Mouse (Mus musculus): ENCODE results near the gene Hdac5. TPM values are rescaled to one million over a fixed set of nuclear protein-coding genes. Genes with fewer than 3 reads are reported as not detected.

The Hdac5 gene
- polyA plus RNA-seq, 1 experiment from 2014 or later: 59.8 TPM

DNA sequence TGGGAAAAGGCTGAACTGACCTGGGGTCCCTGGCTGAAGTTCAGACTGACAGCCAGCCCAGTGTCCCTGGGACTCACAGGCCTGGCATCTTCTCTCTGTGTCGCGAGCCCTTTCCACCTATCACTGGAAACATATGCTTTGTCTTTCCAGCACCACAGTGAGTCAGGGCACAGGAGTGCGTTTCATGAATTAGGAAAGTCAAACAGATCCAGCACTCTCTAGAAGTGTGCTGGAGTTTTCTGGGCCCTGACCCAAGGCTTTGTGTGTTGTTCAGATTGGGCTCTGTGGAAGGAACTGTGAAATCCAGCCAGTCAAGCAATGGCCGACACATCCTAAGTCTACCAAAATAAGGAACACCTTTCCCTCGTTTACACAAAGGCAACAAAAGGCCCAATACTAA is 4.7 kb downstream of the Hdac5 start:
- 77% methylated on average over 5 of the region's 5 CpGs for WGBS
- ATAC-seq (ENCODE audit: low FRiP score, low TSS enrichment): no peak
- no peaks in the 10 kb centered on the region for H3K9me3 ChIP-seq (ENCODE audit: low read length)

DNA sequence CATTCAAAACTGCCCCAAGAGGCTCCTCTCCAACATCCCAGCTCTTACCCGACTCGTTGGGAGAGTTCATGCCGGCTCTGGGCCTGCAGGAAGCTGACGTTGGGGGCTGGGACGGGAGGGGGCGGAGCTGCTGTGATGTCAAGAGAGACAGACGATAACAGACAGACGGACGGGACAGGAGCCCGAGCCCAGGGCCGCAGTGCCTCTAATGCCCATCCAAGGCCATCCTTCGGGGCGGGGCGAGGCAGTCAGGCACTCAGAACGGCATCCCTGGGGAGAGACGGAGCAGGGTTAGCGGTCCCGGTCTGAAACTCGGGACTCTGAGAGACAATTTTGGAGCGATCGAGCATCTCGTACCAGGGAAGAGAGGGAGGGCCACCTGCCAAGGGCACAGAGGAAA is 5.3 kb downstream of the Hdac5 start:
- peak overlapping the region; percentile 48 for H3K4me2 ChIP-seq (replicated peaks; ENCODE audit: low read depth, low read length)
- 8% methylated on average over 22 of the region's 22 CpGs for WGBS
- no peaks in the 10 kb centered on the region for H3K36me3 ChIP-seq (ENCODE audit: insufficient read depth, low read length)
- H3K9ac ChIP-seq (replicated peaks; ENCODE audit: low read length): peak overlapping the region; percentile 53
- H3K9me3 ChIP-seq (ENCODE audit: low read length): no peaks in the 10 kb centered on the region
- H3K27me3 ChIP-seq (ENCODE audit: insufficient read depth, low read length): 0 out of 2 replicates have a peak, but pooled peaks cover 2% of the 10 kb centered on the region
- H3K27ac ChIP-seq (ENCODE audit: low read length): no peak overlapping the region
- H3K4me3 ChIP-seq (ENCODE audit: low read length): peak overlapping the region; percentile 23; the same call in 1 of the 2 replicates
- H3K4me1 ChIP-seq (ENCODE audit: insufficient read depth, low read length): peaks cover 64% of the 10 kb centered on the region
- ATAC-seq (ENCODE audit: low FRiP score, low TSS enrichment): no peak

More for the DNA sequence above, 4.7 kb downstream of the Hdac5 start:
- Histone ChIP-seq H3K27ac (ENCODE audit: low read length) (no peak overlapping the region), H3K4me1 (ENCODE audit: insufficient read depth, low read length) (peaks cover 58% of the 10 kb centered on the region), H3K9ac (replicated peaks; ENCODE audit: low read length) (no peak overlapping the region), H3K36me3 (ENCODE audit: insufficient read depth, low read length) (no peaks in the 10 kb centered on the region), H3K27me3 (ENCODE audit: insufficient read depth, low read length) (0 out of 2 replicates have a peak, but pooled peaks cover 2% of the 10 kb centered on the region), H3K4me2 (replicated peaks; ENCODE audit: low read depth, low read length) (no peak overlapping the region), H3K4me3 (ENCODE audit: low read length) (no peak overlapping the region)

DNA sequence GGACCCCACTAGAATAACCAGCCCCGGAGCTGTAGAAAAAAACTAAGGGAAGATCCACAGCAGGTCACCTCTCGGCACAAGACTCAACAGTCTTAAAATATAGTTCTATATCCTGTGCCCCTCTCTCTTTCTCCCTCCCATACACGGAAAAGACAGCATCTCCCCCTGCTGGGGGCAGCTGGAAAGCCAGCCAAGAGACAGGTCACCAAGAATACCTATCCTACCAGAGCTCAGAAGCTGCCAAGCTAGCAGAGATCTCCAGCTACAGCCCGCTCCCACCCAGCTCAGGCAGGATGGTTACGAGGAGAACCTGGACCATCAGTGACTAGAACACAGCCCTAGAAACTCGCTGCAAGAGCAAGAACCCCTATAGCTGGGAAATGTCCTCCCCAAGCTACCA is 6.8 kb downstream of the Hdac5 start:
- no peak for ATAC-seq (ENCODE audit: low FRiP score, low TSS enrichment)
- Histone ChIP-seq H3K9ac (replicated peaks; ENCODE audit: low read length) (0 out of 2 replicates have a peak overlapping the region, but pooled peaks have one; percentile 15), H3K4me1 (ENCODE audit: insufficient read depth, low read length) (peaks cover 64% of the 10 kb centered on the region), H3K27ac (ENCODE audit: low read length) (no peak overlapping the region), H3K9me3 (ENCODE audit: low read length) (no peaks in the 10 kb centered on the region), H3K4me3 (ENCODE audit: low read length) (no peak overlapping the region), H3K4me2 (replicated peaks; ENCODE audit: low read depth, low read length) (no peak overlapping the region), H3K27me3 (ENCODE audit: insufficient read depth, low read length) (0 out of 2 replicates have a peak, but pooled peaks cover 2% of the 10 kb centered on the region), H3K36me3 (ENCODE audit: insufficient read depth, low read length) (no peaks in the 10 kb centered on the region)
- 37% methylated on average over 6 of the region's 6 CpGs for WGBS

DNA sequence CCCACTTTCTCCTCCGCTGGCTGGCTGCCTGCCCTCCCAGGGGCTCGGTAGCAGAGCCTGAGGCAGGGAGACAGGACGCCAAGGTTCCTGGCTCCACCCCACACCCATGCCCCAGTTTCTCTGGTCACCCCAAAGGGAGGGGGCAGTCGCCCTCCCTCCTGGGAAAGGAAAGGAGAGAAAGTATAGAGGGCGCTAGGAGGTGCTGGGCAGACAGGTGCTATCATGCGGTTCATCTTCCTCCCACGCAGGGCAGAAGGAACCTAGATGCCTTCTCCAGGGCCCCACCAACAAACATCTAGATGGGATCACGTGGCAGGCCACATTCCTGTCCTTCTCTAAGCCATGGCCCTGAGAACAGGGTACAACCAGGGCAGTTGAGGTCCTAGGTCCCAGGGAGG is 8.0 kb downstream of the Hdac5 start:
- WGBS: 54% methylated on average over 8 of the region's 8 CpGs
- Histone ChIP-seq H3K27ac (ENCODE audit: low read length) (no peak overlapping the region), H3K4me3 (ENCODE audit: low read length) (no peak overlapping the region), H3K4me2 (replicated peaks; ENCODE audit: low read depth, low read length) (0 out of 2 replicates have a peak overlapping the region, but pooled peaks have one; percentile 2), H3K27me3 (ENCODE audit: insufficient read depth, low read length) (0 out of 2 replicates have a peak, but pooled peaks cover 2% of the 10 kb centered on the region), H3K9ac (replicated peaks; ENCODE audit: low read length) (0 out of 2 replicates have a peak overlapping the region, but pooled peaks have one; percentile 10), H3K36me3 (ENCODE audit: insufficient read depth, low read length) (no peaks in the 10 kb centered on the region), H3K9me3 (ENCODE audit: low read length) (no peaks in the 10 kb centered on the region), H3K4me1 (ENCODE audit: insufficient read depth, low read length) (peaks cover 65% of the 10 kb centered on the region)
- ATAC-seq (ENCODE audit: low FRiP score, low TSS enrichment): no peak

DNA sequence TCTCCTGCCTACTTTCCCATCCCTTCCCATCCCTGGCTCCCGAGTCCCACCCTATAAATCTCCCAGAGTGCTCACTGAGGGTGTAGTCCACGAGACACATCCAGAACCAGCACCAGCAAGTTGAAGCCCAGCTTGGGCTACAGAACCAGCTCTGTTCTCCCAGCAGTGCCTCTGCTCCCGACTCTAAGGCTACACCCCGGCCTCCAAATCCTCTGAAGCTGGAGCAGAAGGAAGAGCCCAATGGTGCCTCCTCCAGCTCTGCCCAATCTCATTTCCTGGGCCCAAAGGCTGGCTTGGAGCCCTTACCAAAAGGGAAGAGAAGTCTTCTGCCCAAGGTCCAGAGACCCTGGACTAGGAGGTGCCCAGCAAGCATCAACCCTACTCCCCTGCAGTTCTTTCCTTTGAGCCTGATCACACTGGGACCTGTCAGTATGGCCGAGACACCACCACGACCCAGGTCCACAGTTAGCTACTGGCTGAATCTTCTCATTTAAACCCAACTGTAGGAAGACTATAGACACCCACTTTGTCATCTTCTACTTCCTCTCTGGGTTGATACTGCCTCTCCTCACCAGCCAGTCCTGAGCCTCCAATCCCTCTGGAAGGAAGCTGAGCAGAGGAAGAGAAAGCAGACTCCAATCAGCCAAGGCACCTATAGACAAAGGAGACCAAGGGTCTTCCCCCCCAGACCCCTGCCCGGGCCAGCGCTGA is 8.6 kb downstream of the Hdac5 start:
- 78% methylated on average over 8 of the region's 8 CpGs for WGBS
- H3K27ac ChIP-seq (ENCODE audit: low read length): no peak overlapping the region
- H3K9ac ChIP-seq (replicated peaks; ENCODE audit: low read length): no peak overlapping the region
- H3K4me1 ChIP-seq (ENCODE audit: insufficient read depth, low read length): peaks cover 70% of the 10 kb centered on the region
- 0 out of 2 replicates have a peak overlapping the region, but pooled peaks have one; percentile 2 for H3K4me2 ChIP-seq (replicated peaks; ENCODE audit: low read depth, low read length)
- H3K36me3 ChIP-seq (ENCODE audit: insufficient read depth, low read length): no peaks in the 10 kb centered on the region
- H3K9me3 ChIP-seq (ENCODE audit: low read length): no peaks in the 10 kb centered on the region
- H3K27me3 ChIP-seq (ENCODE audit: insufficient read depth, low read length): 0 out of 2 replicates have a peak, but pooled peaks cover 2% of the 10 kb centered on the region
- H3K4me3 ChIP-seq (ENCODE audit: low read length): no peak overlapping the region
- no peak for ATAC-seq (ENCODE audit: low FRiP score, low TSS enrichment)

DNA sequence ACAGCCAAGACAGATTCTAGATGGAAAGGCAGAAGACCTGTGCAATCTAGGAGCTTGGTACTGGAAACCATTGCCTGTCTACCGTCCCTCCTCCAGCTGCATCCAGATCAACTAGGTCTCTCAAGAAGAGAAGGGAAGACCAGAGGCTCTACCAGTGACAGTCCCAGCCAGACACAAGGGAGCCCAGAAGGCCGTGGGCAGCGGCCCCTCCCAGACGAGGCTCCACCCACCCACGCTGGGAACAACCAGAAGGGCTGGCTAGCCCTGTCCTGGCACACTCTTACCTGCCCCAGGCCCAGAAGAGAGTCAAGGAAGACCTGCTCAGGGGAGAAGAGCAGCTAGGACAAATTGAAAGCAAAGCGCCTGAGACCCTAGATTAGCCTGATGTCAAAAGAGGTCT is 9.5 kb downstream of the Hdac5 start:
- H3K9me3 ChIP-seq (ENCODE audit: low read length): no peaks in the 10 kb centered on the region
- no peaks in the 10 kb centered on the region for H3K36me3 ChIP-seq (ENCODE audit: insufficient read depth, low read length)
- 64% methylated on average over 6 of the region's 6 CpGs for WGBS
- no peak overlapping the region for H3K27ac ChIP-seq (ENCODE audit: low read length)
- no peak overlapping the region for H3K4me2 ChIP-seq (replicated peaks; ENCODE audit: low read depth, low read length)
- H3K4me1 ChIP-seq (ENCODE audit: insufficient read depth, low read length): peaks cover 79% of the 10 kb centered on the region
- 0 out of 2 replicates have a peak, but pooled peaks cover 2% of the 10 kb centered on the region for H3K27me3 ChIP-seq (ENCODE audit: insufficient read depth, low read length)
- no peak overlapping the region for H3K9ac ChIP-seq (replicated peaks; ENCODE audit: low read length)
- no peak for ATAC-seq (ENCODE audit: low FRiP score, low TSS enrichment)
- H3K4me3 ChIP-seq (ENCODE audit: low read length): no peak overlapping the region

DNA sequence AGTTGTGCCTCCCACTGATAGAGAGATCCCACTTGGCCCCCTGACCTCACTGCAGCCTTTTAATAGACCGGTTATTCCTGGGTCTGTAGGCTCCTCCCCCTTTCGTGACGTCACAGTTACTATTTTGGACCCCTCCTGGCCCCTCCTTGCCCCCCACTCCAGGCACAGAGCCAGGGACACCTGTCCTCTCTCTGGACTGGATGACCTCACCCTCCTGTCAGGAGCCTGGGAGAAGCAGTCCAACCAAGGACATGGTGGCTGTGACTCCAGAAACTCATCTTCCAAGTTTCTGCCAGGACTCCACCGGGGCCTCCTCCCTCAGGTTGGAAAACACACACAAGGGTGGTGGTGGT is 10.0 kb downstream of the Hdac5 start:
- no peaks in the 10 kb centered on the region for H3K9me3 ChIP-seq (ENCODE audit: low read length)
- H3K4me2 ChIP-seq (replicated peaks; ENCODE audit: low read depth, low read length): no peak overlapping the region
- no peak for ATAC-seq (ENCODE audit: low FRiP score, low TSS enrichment)
- 68% methylated on average over 4 of the region's 4 CpGs for WGBS
- H3K36me3 ChIP-seq (ENCODE audit: insufficient read depth, low read length): no peaks in the 10 kb centered on the region
- H3K4me1 ChIP-seq (ENCODE audit: insufficient read depth, low read length): peaks cover 82% of the 10 kb centered on the region
- H3K9ac ChIP-seq (replicated peaks; ENCODE audit: low read length): no peak overlapping the region
- no peak overlapping the region for H3K27ac ChIP-seq (ENCODE audit: low read length)
- 0 out of 2 replicates have a peak, but pooled peaks cover 2% of the 10 kb centered on the region for H3K27me3 ChIP-seq (ENCODE audit: insufficient read depth, low read length)
- H3K4me3 ChIP-seq (ENCODE audit: low read length): no peak overlapping the region

DNA sequence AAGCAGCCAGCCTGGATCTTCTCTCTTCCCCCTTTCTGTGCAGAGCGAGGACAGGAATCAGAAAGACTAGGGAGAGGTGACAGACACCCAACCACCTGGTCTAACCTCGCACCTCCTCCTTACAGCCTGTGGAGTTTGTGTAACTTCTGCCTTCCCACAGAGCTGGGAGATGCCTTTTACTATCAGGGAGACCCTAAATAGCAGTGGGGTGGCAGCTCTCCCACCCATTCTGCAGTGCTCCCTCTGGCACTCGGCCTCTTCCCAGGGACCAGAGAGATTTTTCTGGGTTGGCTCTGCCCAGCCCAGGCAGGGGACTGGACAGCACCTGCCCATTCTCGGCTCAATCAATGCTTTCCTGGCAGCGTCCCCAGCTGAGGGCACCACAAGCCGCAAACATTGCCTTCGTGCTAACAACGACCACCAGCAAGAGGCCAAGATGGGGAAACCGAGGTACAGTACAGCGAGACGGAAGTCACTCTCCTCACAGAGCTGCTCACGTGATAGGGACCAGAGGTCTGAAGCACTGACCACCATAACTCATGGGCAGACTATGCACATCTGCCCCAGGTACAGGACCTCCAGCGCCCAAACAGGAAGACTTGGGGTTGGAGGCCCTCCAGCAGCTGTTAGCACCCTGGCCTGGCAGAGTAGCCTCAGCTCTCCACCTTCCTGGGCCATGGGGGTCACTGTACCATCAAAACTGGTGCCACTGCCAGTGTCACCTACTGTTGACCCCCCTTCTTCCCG is 10.5 kb downstream of the Hdac5 start:
- ATAC-seq (ENCODE audit: low FRiP score, low TSS enrichment): no peak
- Histone ChIP-seq H3K27me3 (ENCODE audit: insufficient read depth, low read length) (0 out of 2 replicates have a peak, but pooled peaks cover 2% of the 10 kb centered on the region), H3K9ac (replicated peaks; ENCODE audit: low read length) (peak overlapping the region; percentile 56), H3K36me3 (ENCODE audit: insufficient read depth, low read length) (no peaks in the 10 kb centered on the region), H3K4me2 (replicated peaks; ENCODE audit: low read depth, low read length) (peak overlapping the region; percentile 69), H3K9me3 (ENCODE audit: low read length) (no peaks in the 10 kb centered on the region), H3K4me3 (ENCODE audit: low read length) (peak overlapping the region; percentile 44), H3K27ac (ENCODE audit: low read length) (peak overlapping the region; percentile 90), H3K4me1 (ENCODE audit: insufficient read depth, low read length) (peaks cover 82% of the 10 kb centered on the region)
- 61% methylated on average over 14 of the region's 14 CpGs for WGBS

DNA sequence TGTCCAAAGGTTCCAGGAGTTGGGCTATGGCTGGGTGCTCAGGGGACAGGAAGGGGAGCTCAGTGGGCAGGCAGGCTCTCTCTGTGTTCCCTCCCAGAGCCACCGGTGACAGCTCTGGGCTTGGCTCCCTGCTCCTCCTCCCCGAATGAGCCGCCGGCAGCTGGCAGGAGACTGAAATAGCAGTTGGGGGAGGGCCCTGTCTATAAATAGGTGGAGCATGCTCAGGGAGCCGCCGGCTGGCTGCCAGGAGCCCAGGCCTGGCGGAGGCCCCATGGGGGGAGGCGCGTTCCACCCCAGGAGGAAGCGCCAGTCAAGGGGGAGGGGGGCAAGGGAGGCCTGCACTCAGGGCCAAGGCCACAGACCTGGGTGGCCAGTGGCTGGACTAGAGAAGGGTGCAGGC is 11.2 kb downstream of the Hdac5 start:
- 0 out of 2 replicates have a peak, but pooled peaks cover 2% of the 10 kb centered on the region for H3K27me3 ChIP-seq (ENCODE audit: insufficient read depth, low read length)
- 0% methylated on average over 10 of the region's 10 CpGs for WGBS
- peak overlapping the region; percentile 44 for H3K4me3 ChIP-seq (ENCODE audit: low read length)
- H3K4me2 ChIP-seq (replicated peaks; ENCODE audit: low read depth, low read length): peak overlapping the region; percentile 69
- H3K27ac ChIP-seq (ENCODE audit: low read length): peak overlapping the region; percentile 90
- ATAC-seq (ENCODE audit: low FRiP score, low TSS enrichment): peak; percentile 89
- H3K4me1 ChIP-seq (ENCODE audit: insufficient read depth, low read length): peaks cover 86% of the 10 kb centered on the region
- no peaks in the 10 kb centered on the region for H3K36me3 ChIP-seq (ENCODE audit: insufficient read depth, low read length)
- no peaks in the 10 kb centered on the region for H3K9me3 ChIP-seq (ENCODE audit: low read length)
- H3K9ac ChIP-seq (replicated peaks; ENCODE audit: low read length): peak overlapping the region; percentile 56

Data from kidney, embryonic 16.5 days (tissue).